Mouse (Mus musculus): ENCODE measurements around the gene Cdh13. TPM values are rescaled to one million over a fixed set of nuclear protein-coding genes. Genes with fewer than 3 reads are reported as not detected.

Gene Cdh13
- polyA plus RNA-seq, 1 experiment from 2014 or later, result 33.5 TPM

GRCm38 (mm10) chr8:119109655-119110054, 826.1 kb downstream of the Cdh13 start:
- H3K27me3 ChIP-seq (replicated peaks), result no peaks in the 10 kb centered on the region
- H3K27ac ChIP-seq, result no peak overlapping the region
- H3K9me3 ChIP-seq, result no peaks in the 10 kb centered on the region
- H3K4me2 ChIP-seq (replicated peaks), result no peak overlapping the region
- no peak overlapping the region for H3K4me3 ChIP-seq
- H3K36me3 ChIP-seq, result no peaks in the 10 kb centered on the region
- no peaks in the 10 kb centered on the region for H3K4me1 ChIP-seq
- ATAC-seq (ENCODE audit: low FRiP score, low read depth), result no peak
- WGBS, result 78% methylated on average over 7 of the region's 7 CpGs
- no peak overlapping the region for H3K9ac ChIP-seq

GRCm38 (mm10) chr8:119112861-119113260, 829.3 kb downstream of the Cdh13 start:
- no peak for ATAC-seq (ENCODE audit: low FRiP score, low read depth)
- no peak overlapping the region for H3K4me3 ChIP-seq
- H3K27ac ChIP-seq, result no peak overlapping the region
- no peak overlapping the region for H3K9ac ChIP-seq
- H3K4me1 ChIP-seq, result no peaks in the 10 kb centered on the region
- H3K4me2 ChIP-seq (replicated peaks), result no peak overlapping the region
- WGBS, result 90% methylated on average over 3 of the region's 3 CpGs
- no peaks in the 10 kb centered on the region for H3K36me3 ChIP-seq
- H3K9me3 ChIP-seq, result no peaks in the 10 kb centered on the region
- H3K27me3 ChIP-seq (replicated peaks), result no peaks in the 10 kb centered on the region

GRCm38 (mm10) chr8:119121236-119121635, 837.7 kb downstream of the Cdh13 start:
- no peaks in the 10 kb centered on the region for H3K9me3 ChIP-seq
- WGBS, result 82% methylated on average over 13 of the region's 13 CpGs
- no peak for ATAC-seq (ENCODE audit: low FRiP score, low read depth)

GRCm38 (mm10) chr8:119127841-119128240, 844.3 kb downstream of the Cdh13 start:
- peak; percentile 63; the same call in 1 of the 2 replicates for ATAC-seq (ENCODE audit: low FRiP score, low read depth)
- WGBS, result 33% methylated on average over 8 of the region's 8 CpGs

More at GRCm38 (mm10) chr8:119121236-119121635, 837.7 kb downstream of the Cdh13 start:
- Histone ChIP-seq H3K4me1 (no peaks in the 10 kb centered on the region), H3K27ac (no peak overlapping the region), H3K4me3 (no peak overlapping the region), H3K9ac (no peak overlapping the region), H3K27me3 (replicated peaks) (no peaks in the 10 kb centered on the region), H3K36me3 (no peaks in the 10 kb centered on the region), H3K4me2 (replicated peaks) (no peak overlapping the region)

GRCm38 (mm10) chr8:119128266-119128665, 844.7 kb downstream of the Cdh13 start:
- H3K9me3 ChIP-seq, result no peaks in the 10 kb centered on the region
- H3K4me2 ChIP-seq (replicated peaks), result peak overlapping the region; percentile 14; the same call in 1 of the 2 replicates
- no peak overlapping the region for H3K9ac ChIP-seq
- peak overlapping the region; percentile 38; the same call in 1 of the 2 replicates for H3K27ac ChIP-seq
- no peak; the same call in 1 of the 2 replicates for ATAC-seq (ENCODE audit: low FRiP score, low read depth)
- no peaks in the 10 kb centered on the region for H3K27me3 ChIP-seq (replicated peaks)
- WGBS, result 77% methylated on average over 3 of the region's 3 CpGs
- H3K4me3 ChIP-seq, result no peak overlapping the region
- H3K36me3 ChIP-seq, result no peaks in the 10 kb centered on the region
- peaks cover 7% of the 10 kb centered on the region; the same call in 1 of the 2 replicates for H3K4me1 ChIP-seq

More at GRCm38 (mm10) chr8:119127841-119128240, 844.3 kb downstream of the Cdh13 start:
- Histone ChIP-seq H3K27me3 (replicated peaks) (no peaks in the 10 kb centered on the region), H3K4me3 (no peak overlapping the region), H3K9ac (no peak overlapping the region), H3K4me2 (replicated peaks) (peak overlapping the region; percentile 14; the same call in 1 of the 2 replicates), H3K4me1 (peaks cover 7% of the 10 kb centered on the region; the same call in 1 of the 2 replicates), H3K27ac (peak overlapping the region; percentile 38; the same call in 1 of the 2 replicates), H3K9me3 (no peaks in the 10 kb centered on the region), H3K36me3 (no peaks in the 10 kb centered on the region)

- H3K4me1 ChIP-seq, result peaks cover 9% of the 10 kb centered on the region
- ATAC-seq (ENCODE audit: low FRiP score, low read depth), result no peak
- no peak overlapping the region for H3K4me3 ChIP-seq
- 62% methylated on average over 6 of the region's 6 CpGs for WGBS
- H3K4me2 ChIP-seq (replicated peaks), result no peak overlapping the region
- no peak overlapping the region for H3K27ac ChIP-seq
- no peaks in the 10 kb centered on the region for H3K9me3 ChIP-seq
- no peak overlapping the region for H3K9ac ChIP-seq
- H3K36me3 ChIP-seq, result no peaks in the 10 kb centered on the region
- H3K27me3 ChIP-seq (replicated peaks), result no peaks in the 10 kb centered on the region
Measured at GRCm38 (mm10) chr8:119156454-119156921, 873.0 kb downstream of the Cdh13 start.

- Histone ChIP-seq H3K4me3 (no peak overlapping the region), H3K4me1 (peaks cover 9% of the 10 kb centered on the region), H3K27ac (no peak overlapping the region), H3K36me3 (no peaks in the 10 kb centered on the region), H3K27me3 (replicated peaks) (no peaks in the 10 kb centered on the region), H3K4me2 (replicated peaks) (no peak overlapping the region), H3K9ac (no peak overlapping the region), H3K9me3 (no peaks in the 10 kb centered on the region)
- WGBS, result 78% methylated on average over 5 of the region's 5 CpGs
- no peak for ATAC-seq (ENCODE audit: low FRiP score, low read depth)
Measured at GRCm38 (mm10) chr8:119158628-119159027, 875.1 kb downstream of the Cdh13 start.

- H3K4me1 ChIP-seq, result peaks cover 9% of the 10 kb centered on the region
- H3K9ac ChIP-seq, result no peak overlapping the region
- no peaks in the 10 kb centered on the region for H3K27me3 ChIP-seq (replicated peaks)
- no peak overlapping the region for H3K27ac ChIP-seq
- 0 out of 2 replicates have a peak, but pooled peaks have one; percentile 48 for ATAC-seq (ENCODE audit: low FRiP score, low read depth)
- H3K9me3 ChIP-seq, result no peaks in the 10 kb centered on the region
- H3K36me3 ChIP-seq, result no peaks in the 10 kb centered on the region
- WGBS, result 21% methylated on average over 8 of the region's 8 CpGs
- no peak overlapping the region for H3K4me2 ChIP-seq (replicated peaks)
- no peak overlapping the region for H3K4me3 ChIP-seq
Measured at GRCm38 (mm10) chr8:119159794-119160193, 876.3 kb downstream of the Cdh13 start.

GRCm38 (mm10) chr8:119164076-119164475, 880.5 kb downstream of the Cdh13 start:
- WGBS, result 63% methylated on average over 5 of the region's 5 CpGs
- Histone ChIP-seq H3K4me1 (peaks cover 3% of the 10 kb centered on the region; the same call in 1 of the 2 replicates), H3K9ac (no peak overlapping the region), H3K36me3 (no peaks in the 10 kb centered on the region), H3K9me3 (no peaks in the 10 kb centered on the region), H3K4me2 (replicated peaks) (no peak overlapping the region), H3K27me3 (replicated peaks) (no peaks in the 10 kb centered on the region), H3K4me3 (no peak overlapping the region), H3K27ac (no peak overlapping the region)
- ATAC-seq (ENCODE audit: low FRiP score, low read depth), result no peak

- Histone ChIP-seq H3K27ac (no peak overlapping the region), H3K9me3 (no peaks in the 10 kb centered on the region), H3K36me3 (no peaks in the 10 kb centered on the region), H3K9ac (no peak overlapping the region), H3K4me2 (replicated peaks) (no peak overlapping the region), H3K4me3 (no peak overlapping the region), H3K4me1 (peaks cover 9% of the 10 kb centered on the region; the same call in 1 of the 2 replicates), H3K27me3 (replicated peaks) (no peaks in the 10 kb centered on the region)
- ATAC-seq (ENCODE audit: low FRiP score, low read depth), result no peak
- WGBS, result 74% methylated on average over 6 of the region's 6 CpGs
Measured at GRCm38 (mm10) chr8:119177226-119177935, 893.8 kb downstream of the Cdh13 start.

GRCm38 (mm10) chr8:119180626-119181025, 897.1 kb downstream of the Cdh13 start:
- Histone ChIP-seq H3K27me3 (replicated peaks) (no peaks in the 10 kb centered on the region), H3K27ac (no peak overlapping the region), H3K36me3 (no peaks in the 10 kb centered on the region), H3K4me3 (no peak overlapping the region), H3K4me2 (replicated peaks) (no peak overlapping the region), H3K4me1 (peaks cover 9% of the 10 kb centered on the region; the same call in 1 of the 2 replicates), H3K9me3 (no peaks in the 10 kb centered on the region), H3K9ac (no peak overlapping the region)
- WGBS, result 54% methylated on average over 13 of the region's 13 CpGs
- ATAC-seq (ENCODE audit: low FRiP score, low read depth), result no peak

GRCm38 (mm10) chr8:119195695-119196094, 912.2 kb downstream of the Cdh13 start:
- ATAC-seq (ENCODE audit: low FRiP score, low read depth), result no peak
- no peak overlapping the region for H3K27ac ChIP-seq
- WGBS, result 60% methylated on average over 8 of the region's 8 CpGs

More at GRCm38 (mm10) chr8:119195695-119196094, 912.2 kb downstream of the Cdh13 start:
- H3K4me1 ChIP-seq, result no peaks in the 10 kb centered on the region
- H3K4me3 ChIP-seq, result no peak overlapping the region
- H3K27me3 ChIP-seq (replicated peaks), result no peaks in the 10 kb centered on the region
- no peak overlapping the region for H3K4me2 ChIP-seq (replicated peaks)
- H3K9me3 ChIP-seq, result 0 out of 2 replicates have a peak, but pooled peaks cover 5% of the 10 kb centered on the region
- H3K9ac ChIP-seq, result no peak overlapping the region
- H3K36me3 ChIP-seq, result no peaks in the 10 kb centered on the region
